Mouse (Mus musculus) neural tube, postnatal 0 days (tissue): ENCODE results near the gene H2-DMa. TPM values are rescaled to one million over a fixed set of nuclear protein-coding genes. Genes with fewer than 3 reads are reported as not detected.

Source experiments
- polyA plus RNA-seq: library from polyadenylated mRNA; unstranded; fragments of >200 nt; fragmentation: Nextera tagmentation; extraction: Ambion mirVana; gene quantifications from 2 replicates; pipeline ENCODE4 v1.2.1, GENCODE M21; 2015

Gene H2-DMa
- polyA plus RNA-seq = 26.1 and 27.0 TPM in 2 replicates

GRCm38 (mm10) chr17:34119249-34120179 is at the start of gene H2-DMa:
Gene H2-DMa (plus strand): TSS chr17:34119541.

GRCm38 (mm10) chr17:34092197-34092875 is 27.0 kb upstream of the H2-DMa start, which contains the start of gene H2-Oa:
Gene H2-Oa (plus strand): TSS chr17:34092340.

GRCm38 (mm10) chr17:34122188-34122984 is 3.0 kb downstream of the H2-DMa start, which contains the start of gene Brd2:
Gene Brd2 (minus strand): TSS chr17:34122634.

GRCm38 (mm10) chr17:34143033-34143432 is 23.7 kb downstream of the H2-DMa start, which contains the start of gene H2-DMb2:
Gene H2-DMb2 (plus strand): TSS chr17:34143307.

GRCm38 (mm10) chr17:34152923-34153322 is 33.6 kb downstream of the H2-DMa start, which contains the start of gene H2-DMb1:
Gene H2-DMb1 (plus strand): TSS chr17:34153072.

GRCm38 (mm10) chr17:34187261-34187916 is 68.0 kb downstream of the H2-DMa start, which contains the start of the genes Tap1 and Psmb9:
Gene Tap1 (plus strand): TSS chr17:34187553.
Gene Psmb9 (minus strand): TSS chr17:34187764.

Other genes starting within 250 kb of the H2-DMa start
- not detected in 2 replicates for gene Gm7029, start 245.7 kb upstream of the H2-DMa start, polyA plus RNA-seq
- gene Kifc1, start 228.9 kb upstream of the H2-DMa start, polyA plus RNA-seq = 1.6 TPM in 2 replicates
- gene Platr17, start 214.4 kb upstream of the H2-DMa start, polyA plus RNA-seq = 1.4 and 1.5 TPM in 2 replicates
- 40.7 and 43.3 TPM in 2 replicates for gene Daxx, start 210.1 kb upstream of the H2-DMa start, polyA plus RNA-seq
- 47.9 and 55.8 TPM in 2 replicates for gene Tapbp, start 203.6 kb upstream of the H2-DMa start, polyA plus RNA-seq
- gene Zbtb22, start 203.6 kb upstream of the H2-DMa start, polyA plus RNA-seq = 18.3 and 18.5 TPM in 2 replicates
- 40.2 and 49.4 TPM in 2 replicates for gene Rgl2, start 190.0 kb upstream of the H2-DMa start, polyA plus RNA-seq
- 181 TPM in 2 replicates for gene Pfdn6, start 179.2 kb upstream of the H2-DMa start, polyA plus RNA-seq
- gene Wdr46, start 178.9 kb upstream of the H2-DMa start, polyA plus RNA-seq = 17.0 and 17.9 TPM in 2 replicates
- 13.6 and 15.4 TPM in 2 replicates for gene B3galt4, start 168.1 kb upstream of the H2-DMa start, polyA plus RNA-seq
- gene Vps52, start 163.7 kb upstream of the H2-DMa start, polyA plus RNA-seq = 60.0 and 63.3 TPM in 2 replicates
- 872 and 906 TPM in 2 replicates for gene Rps18, start 163.5 kb upstream of the H2-DMa start, polyA plus RNA-seq
- 23.9 and 24.3 TPM in 2 replicates for gene H2-K1, start 119.2 kb upstream of the H2-DMa start, polyA plus RNA-seq
- gene Ring1, start 94.9 kb upstream of the H2-DMa start, polyA plus RNA-seq = 21.7 and 24.2 TPM in 2 replicates
- 72.0 and 82.6 TPM in 2 replicates for gene H2-Ke6, start 91.5 kb upstream of the H2-DMa start, polyA plus RNA-seq
- 143 and 149 TPM in 2 replicates for gene Slc39a7, start 87.9 kb upstream of the H2-DMa start, polyA plus RNA-seq
- 50.1 and 52.1 TPM in 2 replicates for gene Rxrb, start 87.7 kb upstream of the H2-DMa start, polyA plus RNA-seq
- 9.1 and 12.1 TPM in 2 replicates for gene Col11a2, start 80.1 kb upstream of the H2-DMa start, polyA plus RNA-seq
- gene H2-Oa, start 27.2 kb upstream of the H2-DMa start, polyA plus RNA-seq = 0.25 and 0.64 TPM in 2 replicates
- 107 and 118 TPM in 2 replicates for gene Brd2, start 3.1 kb downstream of the H2-DMa start, polyA plus RNA-seq
- gene H2-DMb2, start 23.8 kb downstream of the H2-DMa start, polyA plus RNA-seq = 0.66 and 0.96 TPM in 2 replicates
- 0.80 and 1.1 TPM in 2 replicates for gene H2-DMb1, start 33.5 kb downstream of the H2-DMa start, polyA plus RNA-seq
- gene Tap1, start 68.0 kb downstream of the H2-DMa start, polyA plus RNA-seq = 8.0 and 8.7 TPM in 2 replicates
- 3.5 and 3.7 TPM in 2 replicates for gene Psmb9, start 68.2 kb downstream of the H2-DMa start, polyA plus RNA-seq
- gene Psmb8, start 78.2 kb downstream of the H2-DMa start, polyA plus RNA-seq = 7.4 and 9.0 TPM in 2 replicates
- 3.5 and 4.9 TPM in 2 replicates for gene Tap2, start 84.0 kb downstream of the H2-DMa start, polyA plus RNA-seq
- gene H2-Ob, start 119.4 kb downstream of the H2-DMa start, polyA plus RNA-seq = 0.14 and 0.19 TPM in 2 replicates
- 2.7 and 3.5 TPM in 2 replicates for gene H2-Ab1, start 138.1 kb downstream of the H2-DMa start, polyA plus RNA-seq
- 0.41 and 0.74 TPM in 2 replicates for gene H2-Aa, start 168.3 kb downstream of the H2-DMa start, polyA plus RNA-seq
- 3.2 and 4.3 TPM in 2 replicates for gene H2-Eb1, start 186.3 kb downstream of the H2-DMa start, polyA plus RNA-seq
- gene H2-Eb2, start 206.1 kb downstream of the H2-DMa start, polyA plus RNA-seq = 0.13 and 0.26 TPM in 2 replicates
- not detected in 2 replicates for gene Btnl2, start 235.3 kb downstream of the H2-DMa start, polyA plus RNA-seq